Mouse (Mus musculus) forebrain, embryonic 15.5 days (tissue): ENCODE results near the gene Dppa3. TPM values are rescaled to one million over a fixed set of nuclear protein-coding genes. Genes with fewer than 3 reads are reported as not detected.

Source experiments
- ATAC-seq: fragments of 200-750 bp; cut with Nextera tagmentation; replicated peaks from 2 replicates; pipeline ENCODE4 v1.8.0; 2017; ENCODE audit warnings: mild to moderate bottlenecking, moderate TSS enrichment, moderate library complexity
- H3K27ac ChIP-seq: fragments of 300-500 bp; sonication (generic); replicated peaks from 2 replicates; pipeline ENCODE4 v1.5.1; 2015; ENCODE audit warnings: mild to moderate bottlenecking, inconsistent platforms
- H3K27me3 ChIP-seq: fragments of 300-500 bp; sonication (generic); 2 replicates; pipeline ENCODE4 v1.6.1; 2015; ENCODE audit warnings: inconsistent platforms
- H3K36me3 ChIP-seq: fragments of 300-500 bp; sonication (generic); 2 replicates; pipeline ENCODE4 v1.6.1; 2015; ENCODE audit warnings: mild to moderate bottlenecking, inconsistent platforms
- H3K4me1 ChIP-seq: fragments of 300-500 bp; sonication (generic); 2 replicates; pipeline ENCODE4 v1.6.1; 2015; ENCODE audit warnings: inconsistent platforms
- H3K4me2 ChIP-seq: fragments of 300-500 bp; sonication (generic); replicated peaks from 2 replicates; pipeline ENCODE4 v1.6.1; 2015; ENCODE audit warnings: mild to moderate bottlenecking, inconsistent platforms
- H3K4me3 ChIP-seq: fragments of 300-500 bp; sonication (generic); 2 replicates; pipeline ENCODE4 v1.5.1; 2015; ENCODE audit warnings: mild to moderate bottlenecking, inconsistent platforms
- H3K9ac ChIP-seq: fragments of 300-500 bp; sonication (generic); replicated peaks from 2 replicates; pipeline ENCODE4 v1.6.1; 2015; ENCODE audit warnings: mild to moderate bottlenecking, inconsistent platforms
- H3K9me3 ChIP-seq: fragments of 300-500 bp; sonication (generic); 2 replicates; pipeline ENCODE4 v1.6.1; 2016; ENCODE audit warnings: inconsistent platforms
- WGBS: fragments of 180-500 bp; shearing (Covaris S2); methylation state at CpG from one replicate; pipeline ENCODE4 v1.1.7; 2015; ENCODE audit warnings: mixed read lengths; 5-methylcytosine and 5-hydroxymethylcytosine counted together
- polyA plus RNA-seq: library from polyadenylated mRNA; unstranded; fragments of >200 nt; fragmentation: Nextera tagmentation; extraction: Ambion mirVana; gene quantifications from 2 replicates; pipeline ENCODE4 v1.2.1, GENCODE M21; 2015

The Dppa3 gene
- polyA plus RNA-seq, 1 experiment from 2014 or later = not detected

DNA sequence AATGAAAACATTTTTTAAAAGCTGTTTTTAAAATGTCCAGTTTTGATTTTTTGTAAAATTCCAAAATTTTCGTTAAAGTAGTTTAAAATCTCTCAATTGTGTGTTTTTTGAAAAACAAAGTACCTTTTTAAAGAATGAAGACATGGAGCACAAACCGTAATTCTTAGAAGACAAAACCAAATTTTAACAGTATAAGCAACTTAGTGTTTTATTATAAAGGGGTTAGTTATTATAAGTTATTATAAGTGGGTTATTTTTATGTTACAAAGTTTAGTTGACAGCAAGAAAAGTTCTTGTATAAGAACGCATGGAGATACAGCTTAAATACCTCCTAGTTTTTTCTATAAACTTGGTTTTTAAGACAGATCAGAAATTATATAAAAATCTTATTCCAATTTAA lies 24.6 kb upstream of the Dppa3 start:
- no peaks in the 10 kb centered on the region for H3K36me3 ChIP-seq
- H3K9me3 ChIP-seq = no peaks in the 10 kb centered on the region
- no peak for ATAC-seq
- no peaks in the 10 kb centered on the region for H3K27me3 ChIP-seq
- no peak overlapping the region for H3K4me2 ChIP-seq
- no peak overlapping the region for H3K27ac ChIP-seq
- peaks cover 16% of the 10 kb centered on the region for H3K4me1 ChIP-seq
- no peak overlapping the region for H3K9ac ChIP-seq
- H3K4me3 ChIP-seq = peak overlapping the region; percentile 40
- whole genome bisulfite sequencing = 81% methylated on average over 3 of the region's 3 CpGs

DNA sequence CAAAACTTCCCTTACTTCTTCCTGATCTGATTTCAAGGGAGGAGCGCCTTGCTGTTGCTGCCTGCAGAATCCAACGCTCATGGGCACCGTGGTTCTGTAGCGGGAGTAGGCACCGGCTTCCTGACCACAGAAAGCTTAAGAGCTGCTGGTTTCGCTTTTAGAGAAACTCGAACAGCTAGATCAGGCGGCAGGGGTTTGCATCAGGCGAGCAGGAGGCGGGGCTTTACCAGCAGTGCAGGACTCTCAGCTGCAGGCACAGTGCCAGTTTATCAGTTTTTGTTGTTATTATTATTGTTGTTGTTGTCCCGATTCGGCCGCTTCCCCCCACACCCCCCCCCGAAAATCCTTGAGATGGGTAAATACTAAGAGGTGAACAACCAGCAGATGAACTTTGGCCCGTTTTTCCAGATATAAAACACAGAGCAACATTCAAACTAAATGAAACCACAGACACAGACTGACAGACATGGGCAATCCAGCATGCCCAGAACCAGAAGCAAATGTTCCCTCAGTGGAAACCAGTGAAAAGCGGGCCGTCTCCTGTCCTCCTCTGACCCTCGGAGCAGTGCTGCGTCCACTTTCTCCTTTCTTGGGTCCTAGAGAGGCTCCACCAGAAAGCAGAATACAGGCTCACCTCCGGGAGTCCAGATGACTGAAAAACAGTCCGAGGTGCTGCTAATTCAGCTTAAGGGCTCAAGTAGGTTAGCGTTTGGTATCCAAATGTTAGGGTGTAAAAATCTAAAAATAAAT lies 23.8 kb upstream of the Dppa3 start, which contains the start of gene Apobec1:
TSS of gene Apobec1 (minus strand) at position 203 of the 750 bp plus-strand sequence.
- Histone ChIP-seq H3K4me3 (peak within 1 kb of the TSS; percentile 40), H3K4me1 (peaks cover 16% of the 10 kb centered on the region), H3K36me3 (no peaks in the 10 kb centered on the region), H3K27me3 (no peaks in the 10 kb centered on the region), H3K9me3 (no peaks in the 10 kb centered on the region), H3K27ac (peak within 1 kb of the TSS; percentile 17; the same call in 1 of the 2 replicates), H3K4me2 (peak within 1 kb of the TSS; percentile 60), H3K9ac (peak within 1 kb of the TSS; percentile 53)
- WGBS = 8% methylated on average over 22 of the region's 22 CpGs
- ATAC-seq = peak; percentile 69; the same call in 1 of the 2 replicates

DNA sequence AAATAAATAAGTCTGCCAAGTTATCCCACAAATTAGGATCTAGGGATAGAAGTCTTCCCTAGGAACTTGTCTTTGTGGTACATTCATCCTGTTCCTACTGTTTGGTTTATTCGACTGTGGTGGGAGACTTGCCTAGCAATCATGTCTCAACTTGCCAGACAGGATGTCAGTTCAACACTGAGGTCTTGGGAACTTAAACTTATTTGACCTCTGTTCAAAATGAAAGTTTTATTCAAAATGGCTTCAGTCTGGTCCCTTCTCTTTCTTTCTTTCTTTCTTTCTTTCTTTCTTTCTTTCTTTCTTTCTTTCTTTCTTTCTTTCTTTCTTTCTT lies 23.3 kb upstream of the Dppa3 start:
- H3K27ac ChIP-seq = peak overlapping the region; percentile 17; the same call in 1 of the 2 replicates
- H3K4me1 ChIP-seq = peaks cover 16% of the 10 kb centered on the region
- no peaks in the 10 kb centered on the region for H3K36me3 ChIP-seq
- H3K27me3 ChIP-seq = no peaks in the 10 kb centered on the region
- 0 out of 2 replicates have a peak overlapping the region, but pooled peaks have one; percentile 60 for H3K4me2 ChIP-seq
- H3K4me3 ChIP-seq = no peak overlapping the region
- no peak overlapping the region for H3K9ac ChIP-seq
- 40% methylated on average over 1 of the region's 1 CpGs for WGBS
- no peaks in the 10 kb centered on the region for H3K9me3 ChIP-seq
- no peak for ATAC-seq

DNA sequence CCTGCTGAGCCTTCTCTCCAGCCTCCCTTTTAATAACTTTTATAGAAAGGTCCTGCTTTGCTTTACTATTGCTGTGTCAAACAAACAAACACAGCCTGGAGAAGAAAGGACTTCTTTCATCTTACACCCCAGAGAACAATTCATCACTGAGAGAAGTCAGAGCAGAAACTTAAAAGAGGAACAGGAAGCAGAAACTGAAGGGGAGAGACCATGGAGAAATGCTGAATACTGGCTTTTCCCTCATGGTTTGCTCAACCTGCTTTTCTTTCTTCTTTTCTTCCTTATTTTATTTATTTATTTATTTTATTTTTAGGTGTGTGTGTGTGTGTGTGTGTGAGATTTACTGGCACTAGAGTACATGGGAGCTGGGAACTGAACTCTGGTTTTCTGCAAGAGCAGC lies 21.9 kb upstream of the Dppa3 start:
- H3K9me3 ChIP-seq = no peaks in the 10 kb centered on the region
- no peak for ATAC-seq
- H3K9ac ChIP-seq = no peak overlapping the region
- no peak overlapping the region for H3K4me3 ChIP-seq
- H3K4me2 ChIP-seq = no peak overlapping the region
- H3K27me3 ChIP-seq = no peaks in the 10 kb centered on the region
- H3K27ac ChIP-seq = no peak overlapping the region
- H3K4me1 ChIP-seq = peaks cover 9% of the 10 kb centered on the region
- H3K36me3 ChIP-seq = no peaks in the 10 kb centered on the region

DNA sequence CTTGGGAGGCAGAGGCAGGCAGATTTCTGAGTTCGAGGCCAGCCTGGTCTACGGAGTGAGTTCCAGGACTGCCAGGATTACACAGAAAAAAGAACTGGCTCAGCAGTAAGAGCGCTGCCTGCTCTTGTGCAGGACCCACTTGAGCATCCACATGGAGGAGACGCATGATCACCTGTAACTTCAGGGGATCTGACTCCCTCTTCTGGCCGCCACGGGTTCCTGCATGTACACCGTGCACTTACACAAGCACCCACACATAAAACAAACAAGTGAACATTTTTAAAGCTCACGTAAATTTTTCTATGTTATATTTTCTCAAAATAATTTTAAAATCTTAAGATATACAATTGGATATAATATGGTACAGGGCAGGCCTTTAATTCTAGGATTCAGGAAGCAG lies 20.7 kb upstream of the Dppa3 start:
- Histone ChIP-seq H3K9ac (no peak overlapping the region), H3K36me3 (no peaks in the 10 kb centered on the region), H3K4me3 (no peak overlapping the region), H3K4me1 (peaks cover 9% of the 10 kb centered on the region), H3K27me3 (no peaks in the 10 kb centered on the region), H3K27ac (no peak overlapping the region), H3K4me2 (no peak overlapping the region), H3K9me3 (no peaks in the 10 kb centered on the region)
- 94% methylated on average over 8 of the region's 8 CpGs for WGBS
- no peak for ATAC-seq

DNA sequence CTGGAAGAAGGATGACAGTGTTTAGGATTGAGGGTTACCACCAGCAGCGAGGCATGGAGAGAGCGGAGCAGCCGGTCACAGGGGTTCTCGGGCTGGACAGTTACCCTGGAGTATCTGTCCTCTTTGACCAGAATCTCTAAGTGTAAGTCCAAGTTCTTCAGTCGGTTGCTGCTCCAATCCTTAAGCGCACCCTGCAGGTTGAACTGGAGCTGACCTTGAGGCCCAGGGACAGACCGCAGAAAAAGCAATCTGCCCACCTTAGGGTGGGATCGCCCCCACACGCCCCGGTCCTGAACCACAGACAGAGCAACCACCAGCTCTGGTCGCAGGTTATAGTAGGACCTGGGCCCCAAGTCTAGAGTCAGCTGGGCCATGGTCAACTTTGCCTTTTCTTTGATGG lies 19.5 kb upstream of the Dppa3 start:
- peaks cover 9% of the 10 kb centered on the region for H3K4me1 ChIP-seq
- H3K36me3 ChIP-seq = no peaks in the 10 kb centered on the region
- H3K27me3 ChIP-seq = no peaks in the 10 kb centered on the region
- no peak overlapping the region for H3K27ac ChIP-seq
- H3K9ac ChIP-seq = no peak overlapping the region
- WGBS = 97% methylated on average over 11 of the region's 11 CpGs
- H3K9me3 ChIP-seq = no peaks in the 10 kb centered on the region
- no peak overlapping the region for H3K4me3 ChIP-seq
- H3K4me2 ChIP-seq = no peak overlapping the region
- ATAC-seq = no peak

DNA sequence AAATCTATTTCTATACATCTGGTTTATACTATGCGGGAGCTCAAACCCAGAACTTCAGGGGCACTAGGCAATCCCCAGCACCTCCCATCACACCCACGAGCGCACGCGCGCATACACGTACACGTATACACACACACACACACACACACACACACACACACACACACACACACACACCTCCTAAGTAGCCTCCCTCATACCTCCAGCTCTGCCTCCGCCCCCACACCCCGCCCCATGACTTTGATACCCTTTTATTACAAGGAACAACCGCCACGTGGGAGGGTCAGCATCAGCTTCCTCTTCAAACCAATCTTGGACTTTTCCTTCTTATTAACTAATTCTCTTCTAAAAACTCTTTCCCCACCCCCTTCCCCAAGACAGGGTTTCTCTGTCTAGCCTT lies 18.5 kb upstream of the Dppa3 start:
- Histone ChIP-seq H3K36me3 (no peaks in the 10 kb centered on the region), H3K27me3 (no peaks in the 10 kb centered on the region), H3K9ac (no peak overlapping the region), H3K9me3 (no peaks in the 10 kb centered on the region), H3K4me3 (no peak overlapping the region), H3K4me1 (peaks cover under 1% of the 10 kb centered on the region; the same call in 1 of the 2 replicates), H3K4me2 (no peak overlapping the region), H3K27ac (no peak overlapping the region)
- no peak for ATAC-seq
- 94% methylated on average over 12 of the region's 12 CpGs for WGBS

DNA sequence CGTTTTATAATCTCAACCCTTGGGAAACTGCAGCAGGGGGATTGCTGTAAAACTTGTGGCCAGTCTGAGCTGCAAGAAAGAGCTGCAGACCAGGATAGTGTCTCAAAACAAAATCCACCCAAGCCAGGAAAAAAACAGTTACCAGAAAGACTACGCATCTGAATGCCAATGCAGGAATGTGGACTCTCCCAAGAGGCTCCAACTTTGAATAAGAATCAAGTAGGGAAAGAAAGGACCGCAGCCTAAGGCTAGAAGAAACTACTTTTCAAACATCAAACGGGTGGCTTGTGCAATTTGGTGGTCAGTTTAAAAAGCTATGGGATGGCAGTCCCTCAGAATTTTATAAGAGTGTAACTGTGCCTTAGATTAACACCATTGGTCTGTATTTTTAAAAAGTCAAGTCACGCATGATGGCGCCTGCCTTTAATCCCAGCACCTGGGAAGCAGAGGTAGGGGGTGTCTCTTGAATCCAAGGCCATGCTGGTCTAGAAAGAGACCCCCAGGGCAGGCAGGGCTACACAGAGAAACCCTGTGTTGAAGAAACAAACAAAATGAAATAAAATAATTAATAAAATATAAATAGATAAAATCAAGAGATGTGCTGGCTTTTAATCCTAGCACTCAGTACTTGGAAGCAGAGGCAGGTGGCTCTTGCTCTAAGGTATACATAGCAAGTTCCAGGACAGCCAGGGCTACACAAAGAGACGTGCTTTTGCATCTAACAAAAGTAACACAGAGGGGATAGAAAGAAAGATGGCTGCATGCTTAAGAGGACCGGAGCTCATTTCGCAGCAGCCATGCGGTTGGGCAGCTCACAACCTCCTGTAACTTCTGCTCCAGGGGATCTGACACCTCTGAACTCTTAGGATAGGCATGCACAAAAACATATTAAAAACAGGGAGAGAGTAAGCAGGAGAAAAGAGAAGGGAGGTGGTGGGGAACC lies 17.5 kb upstream of the Dppa3 start:
- no peaks in the 10 kb centered on the region for H3K27me3 ChIP-seq
- H3K4me1 ChIP-seq = no peaks in the 10 kb centered on the region
- H3K36me3 ChIP-seq = no peaks in the 10 kb centered on the region
- H3K9me3 ChIP-seq = no peaks in the 10 kb centered on the region
- H3K4me2 ChIP-seq = no peak overlapping the region
- 75% methylated on average over 10 of the region's 10 CpGs for WGBS
- H3K4me3 ChIP-seq = no peak overlapping the region
- ATAC-seq = no peak
- H3K27ac ChIP-seq = no peak overlapping the region
- H3K9ac ChIP-seq = no peak overlapping the region

DNA sequence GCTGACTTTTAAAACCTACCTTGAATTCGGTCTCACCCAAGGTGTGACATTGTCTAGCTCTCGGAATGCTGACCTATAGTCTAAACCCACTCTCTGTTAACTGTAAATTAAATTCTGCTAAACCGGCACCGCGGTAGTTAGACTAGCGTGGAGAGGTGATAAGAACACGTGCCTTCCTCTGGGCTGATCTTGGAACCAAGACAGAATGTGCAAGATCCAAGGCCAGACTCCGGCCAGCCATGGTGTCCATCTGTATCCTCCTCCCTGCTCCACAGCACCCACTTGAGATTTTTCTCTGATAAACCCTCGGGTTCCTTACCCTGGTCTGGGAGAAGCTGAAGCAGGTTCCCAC lies 16.9 kb upstream of the Dppa3 start:
- no peak overlapping the region for H3K27ac ChIP-seq
- no peaks in the 10 kb centered on the region for H3K27me3 ChIP-seq
- no peaks in the 10 kb centered on the region for H3K9me3 ChIP-seq
- H3K9ac ChIP-seq = no peak overlapping the region
- WGBS = 80% methylated on average over 9 of the region's 9 CpGs
- H3K4me3 ChIP-seq = no peak overlapping the region
- H3K4me1 ChIP-seq = no peaks in the 10 kb centered on the region
- no peak for ATAC-seq
- no peak overlapping the region for H3K4me2 ChIP-seq
- no peaks in the 10 kb centered on the region for H3K36me3 ChIP-seq

DNA sequence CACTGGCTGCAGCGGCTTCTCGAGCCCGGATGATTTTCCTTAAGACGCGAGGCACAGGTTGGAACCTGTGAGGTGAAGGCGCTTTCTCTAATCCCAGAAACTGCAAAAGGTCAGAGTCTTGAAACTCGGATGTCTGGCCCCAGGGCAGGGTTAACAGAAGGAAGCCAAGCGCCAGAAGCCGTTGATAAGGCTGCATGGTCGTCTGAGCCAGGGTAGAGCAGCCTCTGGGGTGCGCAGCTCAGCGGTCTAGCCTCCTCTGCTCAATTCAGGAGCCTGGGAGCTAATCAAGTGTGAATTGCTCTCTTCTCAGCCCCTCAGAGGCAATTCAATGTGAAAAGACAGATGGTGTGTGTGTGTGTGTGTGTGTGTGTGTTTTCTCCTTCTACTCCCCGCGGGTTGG lies 16.4 kb upstream of the Dppa3 start, which contains the start of gene Gdf3:
TSS of gene Gdf3 (minus strand) at position 317 of the 400 bp plus-strand sequence.
- 61% methylated on average over 14 of the region's 14 CpGs for WGBS
- Histone ChIP-seq H3K27me3 (no peaks in the 10 kb centered on the region), H3K4me2 (no peak within 1 kb of the TSS), H3K9ac (no peak within 1 kb of the TSS), H3K4me1 (no peaks in the 10 kb centered on the region), H3K4me3 (no peak within 1 kb of the TSS), H3K36me3 (no peaks in the 10 kb centered on the region), H3K9me3 (no peaks in the 10 kb centered on the region), H3K27ac (no peak within 1 kb of the TSS)
- ATAC-seq = no peak

DNA sequence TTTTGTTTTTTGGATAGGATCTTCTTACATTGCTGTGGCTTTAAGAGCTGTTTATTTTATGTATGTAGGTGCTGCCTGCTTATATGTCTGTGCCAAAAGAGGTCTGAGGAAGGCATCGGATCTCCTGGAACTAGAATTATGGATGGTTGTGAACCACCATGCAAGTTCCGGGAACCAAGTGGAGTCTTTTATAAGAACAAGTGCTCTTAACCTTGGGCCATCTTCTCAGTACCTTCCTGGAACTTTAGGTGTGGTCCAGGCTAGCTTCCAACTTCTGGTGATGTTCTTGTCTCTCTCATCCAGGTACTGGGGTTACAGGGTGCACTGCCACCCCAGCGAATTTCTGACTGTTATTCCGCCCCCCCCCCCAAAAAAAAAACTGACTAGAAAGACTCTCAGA lies 13.8 kb upstream of the Dppa3 start:
- no peaks in the 10 kb centered on the region for H3K36me3 ChIP-seq
- H3K27ac ChIP-seq = no peak overlapping the region
- whole genome bisulfite sequencing = 88% methylated on average over 4 of the region's 4 CpGs
- ATAC-seq = no peak
- no peak overlapping the region for H3K4me3 ChIP-seq
- H3K4me1 ChIP-seq = no peaks in the 10 kb centered on the region
- H3K9me3 ChIP-seq = no peaks in the 10 kb centered on the region
- H3K4me2 ChIP-seq = no peak overlapping the region
- H3K9ac ChIP-seq = no peak overlapping the region
- H3K27me3 ChIP-seq = no peaks in the 10 kb centered on the region

DNA sequence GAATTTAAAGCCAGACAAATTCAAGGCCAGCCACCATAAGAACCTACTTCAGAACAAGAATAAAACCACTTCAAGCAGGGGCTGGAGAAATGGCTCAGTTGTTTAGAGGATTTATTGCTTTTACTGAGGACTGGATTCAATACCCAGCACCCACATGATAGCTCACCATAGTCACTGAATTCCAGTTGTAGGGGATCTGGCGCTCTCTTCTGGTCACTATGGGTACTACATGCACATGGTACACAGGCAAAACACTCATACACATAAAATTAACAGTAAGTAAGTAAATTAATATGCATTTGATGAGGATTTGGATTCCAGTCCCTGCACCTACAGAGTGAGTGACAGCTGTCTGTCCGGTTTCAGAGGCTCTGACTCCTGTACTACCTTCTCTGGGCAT lies 12.2 kb upstream of the Dppa3 start:
- H3K27ac ChIP-seq = no peak overlapping the region
- H3K4me1 ChIP-seq = no peaks in the 10 kb centered on the region
- no peaks in the 10 kb centered on the region for H3K36me3 ChIP-seq
- no peaks in the 10 kb centered on the region for H3K27me3 ChIP-seq
- ATAC-seq = no peak
- no peaks in the 10 kb centered on the region for H3K9me3 ChIP-seq
- H3K9ac ChIP-seq = no peak overlapping the region
- WGBS = 57% methylated on average over 2 of the region's 2 CpGs
- H3K4me3 ChIP-seq = no peak overlapping the region
- no peak overlapping the region for H3K4me2 ChIP-seq
